Mouse (Mus musculus) gastrocnemius, postnatal 25 days (tissue): ENCODE measurements around the gene Arhgef15. TPM values are rescaled to one million over a fixed set of nuclear protein-coding genes. Genes with fewer than 3 reads are reported as not detected.
A peak's percentile ranks its signal among the peaks of the same experiment; 100 is the strongest.
"Not testable (repeated sequence)": the region's sequence is repeated elsewhere in the genome, so short reads cannot be mapped to it uniquely, and the experiment has no call there.

ENCODE experiments used
- DNase-seq: peaks from one replicate; pipeline ENCODE4 v3.0.0; 2022
- total RNA-seq, 2 experiments: library from RNA; stranded (reverse); gene quantifications; 1 replicate in 1 of 2; 2 replicates in 1 of 2; pipeline ENCODE4 v1.2.3; 2021

Gene Arhgef15
- total RNA-seq, 2 experiments from 2014 or later, result 8.4 to 9.6 TPM

DNA sequence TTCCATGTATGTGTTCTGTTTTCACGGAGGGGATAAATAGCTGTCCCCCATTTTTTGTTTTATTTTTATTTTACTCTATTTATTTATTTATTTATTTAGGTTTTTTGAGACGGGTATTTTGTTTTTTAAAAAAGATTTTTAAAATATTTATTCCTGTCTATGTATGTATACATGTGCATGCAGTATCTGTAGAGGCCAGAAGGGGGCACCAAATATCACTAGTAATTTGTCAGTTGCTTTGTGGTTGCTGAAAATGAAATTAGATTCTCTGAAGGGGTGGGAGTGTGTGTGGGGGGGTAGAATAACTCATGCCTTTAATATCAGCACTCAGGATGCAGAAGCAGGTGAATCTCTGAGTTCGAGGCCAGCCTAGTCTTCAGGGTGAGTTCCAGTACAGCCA is 8.6 kb upstream of the Arhgef15 start:
- DNase-seq, result no peak

DNA sequence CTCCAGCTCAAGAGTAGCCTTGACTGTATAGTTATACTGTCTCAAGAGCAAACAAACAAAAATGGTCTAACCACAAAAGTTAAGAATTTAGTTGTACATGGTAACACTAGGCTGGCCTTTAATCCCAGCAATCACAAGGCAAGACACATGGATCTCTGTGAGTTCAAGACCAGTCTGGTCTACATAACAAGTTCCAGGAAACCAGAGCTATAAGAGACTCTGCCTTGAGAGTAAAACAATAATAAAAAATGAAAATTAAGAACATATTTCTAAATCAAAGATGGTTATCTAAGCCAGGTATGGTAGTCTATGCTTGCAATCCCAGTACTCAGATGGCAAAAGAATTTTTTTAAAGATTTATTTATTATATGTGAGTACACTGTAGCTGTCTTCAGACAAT is 7.8 kb upstream of the Arhgef15 start:
- DNase-seq, result no peak

DNA sequence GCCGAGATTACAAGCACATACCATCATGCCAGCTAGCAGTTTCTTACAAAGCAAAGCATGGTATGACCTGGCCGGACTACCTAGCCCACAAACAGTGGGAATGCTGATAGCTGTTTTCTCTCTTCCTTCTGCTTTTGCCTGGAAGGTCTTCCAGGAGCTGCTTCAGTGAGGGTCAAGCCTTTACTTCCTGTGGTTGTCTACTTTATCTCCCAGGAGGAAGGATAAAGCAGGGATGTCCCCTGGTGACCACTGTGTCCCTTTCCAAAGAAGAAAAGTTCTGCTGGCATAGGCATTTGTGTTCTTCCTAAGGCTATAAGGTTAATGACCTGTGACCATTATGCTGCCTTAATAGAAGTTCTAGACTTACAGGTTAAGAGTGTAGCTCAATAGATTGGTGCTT is 6.1 kb upstream of the Arhgef15 start:
- no peak for DNase-seq

DNA sequence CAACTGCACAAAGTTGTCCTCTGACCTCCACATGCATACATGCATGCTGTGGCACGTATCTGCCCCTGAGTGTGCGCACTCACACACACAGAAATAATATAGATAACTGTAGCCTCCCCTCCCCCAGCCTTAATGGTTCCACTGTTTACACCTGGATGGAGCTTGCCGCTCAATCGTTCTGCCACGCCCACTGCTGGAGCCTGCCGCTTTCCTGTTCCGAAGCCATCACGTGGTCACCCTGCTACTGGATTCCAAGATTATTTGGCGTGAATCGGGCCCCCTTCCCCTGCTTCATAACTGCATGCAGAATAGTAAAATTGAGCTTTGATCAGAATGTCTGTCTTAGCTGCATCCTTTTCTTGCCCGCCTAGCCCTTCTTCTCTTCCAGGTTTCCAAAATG is 4.9 kb upstream of the Arhgef15 start:
- DNase-seq, result not testable (repeated sequence)

DNA sequence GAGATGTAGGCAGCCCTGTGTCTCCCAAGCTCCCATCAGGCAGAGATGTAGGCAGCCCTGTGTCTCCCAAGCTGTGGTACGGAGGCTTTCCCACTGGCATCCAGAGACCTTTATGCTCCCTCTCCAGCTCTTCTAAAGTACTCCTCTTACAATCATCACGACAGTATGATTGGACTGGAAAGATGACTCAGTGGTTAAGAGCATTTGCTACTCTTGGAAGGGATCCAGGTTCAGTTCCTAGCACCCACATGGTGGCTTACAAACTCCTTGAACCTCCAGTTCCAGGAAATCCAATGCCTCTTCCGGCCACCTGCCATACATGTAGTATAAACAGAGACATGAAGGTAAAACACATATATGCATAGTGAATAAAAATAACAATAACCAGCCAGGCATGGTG is 4.3 kb upstream of the Arhgef15 start:
- DNase-seq, result no peak

DNA sequence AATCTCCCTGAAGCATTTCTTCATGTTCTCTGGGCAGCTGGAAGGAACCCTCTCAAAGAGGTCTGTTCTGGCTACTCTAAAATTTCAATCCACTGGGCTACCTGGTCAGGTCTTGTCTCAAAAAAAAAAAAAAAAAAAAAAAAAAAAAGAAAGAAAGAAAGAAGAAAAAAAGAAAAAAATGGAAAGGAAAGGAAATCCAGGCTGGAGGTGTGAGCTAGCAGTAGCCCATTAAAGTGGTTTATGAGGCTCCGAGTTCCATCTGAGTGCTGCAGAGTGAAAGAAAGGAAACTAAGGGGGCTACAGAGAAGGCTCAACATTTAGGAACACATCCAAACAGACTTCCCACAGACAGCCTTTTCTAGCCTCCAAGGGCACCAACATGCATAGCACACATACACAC is 691 bp upstream of the Arhgef15 start:
- no peak for DNase-seq

DNA sequence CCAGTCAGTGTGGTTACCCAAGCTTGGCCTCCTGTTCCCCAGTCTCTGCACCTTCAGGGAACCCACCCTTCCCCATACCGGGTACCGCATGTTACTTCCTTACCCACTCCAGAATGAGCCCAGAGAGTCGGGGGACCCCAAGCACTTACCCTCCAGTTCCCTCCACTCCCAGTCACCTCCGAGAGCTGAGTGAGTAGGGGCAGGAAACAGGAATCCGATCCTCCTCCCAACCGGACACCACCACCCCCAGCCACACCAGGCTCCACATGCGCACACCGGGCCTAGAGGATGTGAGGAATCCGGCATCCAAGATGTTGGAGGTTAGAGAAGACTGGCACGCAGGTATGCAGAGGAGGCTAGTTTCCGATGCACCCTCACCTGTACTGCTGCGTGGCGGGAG is 583 bp downstream of the Arhgef15 start:
- DNase-seq, result no peak

DNA sequence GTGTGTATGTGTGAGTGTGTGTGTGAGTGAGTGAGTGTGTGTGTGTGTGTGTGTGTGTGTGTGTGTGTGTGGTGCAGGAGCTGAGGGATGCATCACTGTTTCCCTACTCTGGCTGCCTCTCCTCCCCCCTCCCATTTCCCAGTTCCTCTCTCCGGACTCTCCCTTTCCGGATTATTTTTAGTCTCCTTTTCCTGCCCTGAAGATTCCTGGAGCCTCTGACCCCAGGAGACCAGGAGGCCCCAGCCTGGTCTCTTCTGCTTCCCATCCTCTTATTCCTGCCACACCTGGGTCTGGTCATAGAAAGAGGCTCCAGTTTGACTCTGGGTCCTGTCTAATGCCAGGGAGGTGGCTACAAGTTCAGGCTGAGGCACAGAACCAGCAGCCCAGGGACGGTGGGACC is 1.2 kb downstream of the Arhgef15 start:
- DNase-seq, result peak; percentile 28

DNA sequence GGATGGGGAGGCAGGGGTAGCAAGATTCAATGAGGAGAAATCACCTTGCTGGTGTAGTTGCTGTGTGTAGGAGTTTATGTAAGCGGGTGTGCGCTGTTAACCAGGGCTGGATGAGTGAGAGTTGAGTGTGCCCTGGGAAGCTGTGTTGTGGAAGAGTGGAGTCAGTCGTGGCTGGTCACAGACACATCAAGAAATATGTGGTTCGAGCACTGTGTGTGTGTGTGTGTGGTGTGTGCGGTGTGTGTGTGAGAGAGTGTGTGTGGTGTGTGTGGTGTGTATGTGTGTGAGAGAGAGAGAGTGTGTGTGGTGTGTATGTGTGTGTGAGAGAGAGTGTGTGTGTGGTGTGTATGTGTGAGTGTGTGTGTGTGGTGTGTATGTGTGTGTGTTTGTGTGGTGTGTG is 1.8 kb downstream of the Arhgef15 start:
- no peak for DNase-seq

DNA sequence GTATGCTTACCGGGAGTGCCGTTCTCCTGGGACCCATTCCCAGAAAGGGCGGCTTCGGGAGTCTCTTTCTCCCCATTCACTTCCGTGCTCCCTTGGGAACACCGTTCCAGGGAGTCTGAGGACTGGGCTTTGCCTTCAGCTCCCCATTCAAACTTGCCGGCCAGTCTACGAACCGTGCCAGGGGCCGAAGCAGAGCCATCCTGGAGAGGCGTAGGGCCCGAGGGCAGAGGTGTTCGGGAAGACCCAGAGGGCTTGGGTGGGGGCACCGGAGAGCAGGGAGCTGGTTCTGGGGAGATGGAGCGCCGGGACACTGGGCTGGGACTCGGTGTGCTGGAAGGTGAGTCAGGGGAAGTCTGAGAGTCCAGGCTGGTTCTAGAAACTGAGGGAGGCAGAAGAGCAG is 2.9 kb downstream of the Arhgef15 start:
- no peak for DNase-seq

DNA sequence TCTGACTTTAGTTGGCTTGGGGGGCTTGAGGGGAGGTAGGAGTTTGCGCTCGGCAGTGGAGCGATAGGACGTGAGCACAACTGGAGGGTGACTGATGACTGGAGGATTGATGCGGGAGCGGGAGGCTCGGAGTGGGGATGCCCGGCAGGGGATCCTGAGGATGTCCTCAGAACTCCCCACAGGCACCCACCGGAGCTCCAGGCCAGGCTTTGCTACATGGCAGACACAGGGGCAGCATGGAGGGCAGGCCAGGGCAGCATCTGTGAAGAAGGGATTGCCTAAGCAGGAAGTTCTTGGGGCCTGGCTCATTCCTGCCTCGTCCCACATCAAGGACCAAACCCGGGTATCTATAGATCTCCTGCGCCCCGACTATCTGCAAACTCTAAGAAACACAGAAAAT is 3.4 kb downstream of the Arhgef15 start:
- no peak for DNase-seq

DNA sequence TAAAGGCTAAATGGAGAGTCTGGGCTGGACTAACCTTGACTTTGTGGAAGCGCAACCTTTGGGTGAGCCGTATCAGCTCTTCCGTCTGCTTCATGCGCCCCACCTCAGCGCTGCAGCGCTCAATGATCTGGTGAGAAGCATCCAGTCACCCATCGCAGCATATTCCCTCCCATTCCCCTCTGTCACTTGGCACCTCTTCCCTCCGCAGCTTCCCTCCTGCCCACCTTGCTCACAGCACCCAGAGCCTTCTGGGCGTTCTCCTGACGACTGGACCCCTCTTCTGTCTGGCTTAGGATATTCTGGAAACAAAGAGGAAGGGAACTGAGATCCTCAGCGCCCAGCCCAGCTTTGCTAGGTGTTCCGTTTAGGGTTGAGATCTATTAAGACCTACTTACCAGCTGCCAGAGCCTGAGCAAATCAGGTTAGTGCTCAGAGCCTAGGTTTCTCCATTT is 9.7 kb downstream of the Arhgef15 start:
- DNase-seq, result no peak

DNA sequence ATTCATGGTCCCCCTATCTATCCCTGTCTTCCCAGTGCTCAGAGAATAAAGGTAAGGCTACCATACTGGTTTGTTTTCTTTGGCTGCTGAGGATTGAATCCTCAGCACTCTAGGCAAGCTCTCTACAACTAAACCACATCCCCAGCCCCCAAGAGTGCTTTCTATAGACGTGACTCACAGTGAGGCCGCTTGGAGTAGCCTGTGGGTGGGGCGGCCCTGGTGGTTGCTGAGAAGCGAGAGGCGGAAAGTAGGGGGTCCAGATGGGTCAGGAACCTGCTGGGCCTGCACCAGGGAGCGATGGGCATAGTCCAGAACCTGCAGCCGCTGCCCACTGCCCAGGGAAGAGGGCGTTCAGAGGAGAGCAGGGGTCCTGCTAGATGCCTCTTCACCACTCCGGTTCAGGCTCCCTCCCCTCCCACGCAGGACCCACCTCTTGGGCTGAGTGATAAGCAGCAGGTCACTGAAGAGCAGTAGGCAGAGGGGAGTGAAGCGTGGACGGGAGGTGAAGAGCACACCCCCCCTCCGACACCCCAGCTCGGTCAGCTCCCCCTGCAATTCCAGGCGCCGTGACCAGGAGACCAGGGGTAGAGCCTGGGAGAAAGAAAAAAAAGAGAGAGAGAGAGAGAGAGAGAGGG is 10.4 kb downstream of the Arhgef15 start:
- DNase-seq, result no peak

DNA sequence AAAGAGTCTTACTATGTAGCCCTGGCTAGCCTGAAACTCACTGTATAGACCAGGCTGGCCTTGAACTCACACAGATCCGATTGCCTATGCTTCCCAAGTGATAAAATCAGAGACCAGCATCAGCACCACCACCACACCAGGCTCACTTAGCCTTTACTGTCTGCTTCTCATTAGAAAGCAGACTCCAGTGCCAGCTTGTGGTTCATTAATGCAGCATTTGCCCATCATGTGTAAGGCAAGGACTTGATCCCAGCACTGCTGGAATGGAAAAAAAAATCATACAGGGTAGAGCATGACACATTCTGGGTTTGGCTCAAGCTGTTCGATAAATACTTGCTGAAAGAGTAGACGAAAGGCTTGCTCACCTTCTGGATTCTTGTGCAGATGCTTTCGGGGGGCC is 11.3 kb downstream of the Arhgef15 start:
- no peak for DNase-seq

DNA sequence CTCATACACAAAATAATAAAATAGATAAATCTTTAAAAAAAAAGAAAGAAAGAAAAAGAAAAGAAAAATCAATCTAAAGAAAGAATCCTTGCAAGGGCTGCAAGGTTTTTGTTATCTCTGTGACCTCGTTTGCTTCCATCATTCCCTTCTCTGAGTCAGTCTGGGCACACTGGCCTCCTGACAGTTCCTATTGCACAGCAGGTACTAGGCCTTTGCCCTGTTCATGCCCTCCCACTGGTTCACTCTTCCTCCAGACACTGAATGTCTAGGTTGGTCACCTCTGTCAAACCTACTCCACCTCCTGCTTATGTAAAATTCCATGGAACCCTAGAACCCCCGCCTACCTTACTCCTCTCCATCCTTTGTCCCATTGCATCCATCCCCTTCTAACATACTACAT is 12.0 kb downstream of the Arhgef15 start:
- no peak for DNase-seq

DNA sequence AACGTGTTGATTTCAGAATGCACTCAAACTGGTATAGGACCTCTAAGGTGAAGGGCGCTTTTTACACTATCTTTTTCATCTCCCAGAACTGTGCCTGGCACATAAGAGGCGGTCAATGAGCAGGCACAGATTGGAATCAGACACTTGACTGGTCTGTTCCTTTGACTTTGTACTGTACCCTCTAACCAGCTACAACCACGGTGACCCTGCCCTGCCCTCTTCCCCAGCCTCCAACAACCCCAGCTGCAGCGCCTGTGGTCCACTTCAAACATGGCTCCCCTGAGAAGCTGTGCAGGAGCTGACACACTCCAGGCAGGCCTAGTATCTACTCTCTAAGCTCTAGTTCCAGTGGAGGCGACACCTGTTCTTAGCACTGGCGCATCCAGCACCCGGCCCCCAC is 14.5 kb downstream of the Arhgef15 start:
- no peak for DNase-seq

DNA sequence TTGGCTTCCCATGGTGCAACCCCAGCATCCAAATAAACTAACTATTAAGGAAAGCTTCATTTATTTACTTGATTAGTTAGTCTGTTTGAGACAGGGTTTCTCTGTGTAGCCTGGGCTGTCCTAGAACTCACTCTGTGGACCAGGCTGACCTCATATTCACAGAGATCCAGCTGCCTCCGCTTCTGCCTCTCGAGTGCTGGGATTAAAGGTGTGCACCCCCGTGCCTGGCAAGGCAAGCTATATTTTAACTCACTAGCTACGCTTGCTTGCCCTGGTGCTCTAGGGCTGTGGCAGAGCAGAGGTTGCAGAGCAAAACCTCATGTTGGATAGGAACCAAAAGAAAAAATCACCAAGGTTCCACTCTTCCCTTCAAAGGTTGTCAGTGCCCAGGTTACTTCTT is 16.8 kb downstream of the Arhgef15 start:
- DNase-seq, result no peak

DNA sequence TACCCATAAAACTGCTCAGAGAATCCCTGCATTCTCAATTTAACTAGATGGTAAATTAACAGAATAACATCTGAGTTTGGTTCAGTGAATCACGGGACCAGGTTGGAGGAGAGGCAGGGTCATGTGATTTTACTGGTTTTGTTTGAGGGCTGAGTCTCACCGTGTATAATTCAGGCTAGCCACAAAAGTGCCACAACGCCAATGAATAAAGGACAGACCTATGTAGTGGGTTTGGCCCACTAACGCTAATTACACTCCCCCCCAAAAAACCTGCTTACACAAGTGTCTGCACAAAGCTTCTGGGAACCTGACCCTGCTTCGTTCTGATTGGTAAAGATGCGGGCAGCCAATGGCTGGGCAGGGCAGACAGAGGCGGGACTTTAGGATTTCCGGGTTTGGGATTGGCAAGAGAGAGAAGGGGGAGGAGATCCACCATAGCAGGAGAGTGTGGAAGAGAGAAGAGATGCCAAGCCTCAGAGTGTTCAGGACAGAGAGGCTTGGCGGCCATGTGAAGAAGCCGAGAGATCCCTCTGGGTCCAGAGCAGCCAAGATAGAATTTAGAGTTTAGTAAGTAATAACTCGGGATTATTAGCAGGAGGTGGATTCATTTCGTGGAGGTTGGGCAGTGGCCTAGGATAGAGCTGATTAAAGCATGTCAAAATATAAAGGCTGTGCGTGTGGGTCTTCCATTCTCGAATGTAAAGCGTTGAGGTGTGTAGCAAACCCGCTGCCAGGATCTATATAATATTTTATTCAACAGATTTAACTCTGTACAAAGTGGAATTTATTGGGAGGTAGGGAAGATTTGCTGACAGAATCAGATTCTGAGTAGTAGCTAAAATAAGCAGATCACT is 17.6 kb downstream of the Arhgef15 start:
- DNase-seq, result peak; percentile 89

DNA sequence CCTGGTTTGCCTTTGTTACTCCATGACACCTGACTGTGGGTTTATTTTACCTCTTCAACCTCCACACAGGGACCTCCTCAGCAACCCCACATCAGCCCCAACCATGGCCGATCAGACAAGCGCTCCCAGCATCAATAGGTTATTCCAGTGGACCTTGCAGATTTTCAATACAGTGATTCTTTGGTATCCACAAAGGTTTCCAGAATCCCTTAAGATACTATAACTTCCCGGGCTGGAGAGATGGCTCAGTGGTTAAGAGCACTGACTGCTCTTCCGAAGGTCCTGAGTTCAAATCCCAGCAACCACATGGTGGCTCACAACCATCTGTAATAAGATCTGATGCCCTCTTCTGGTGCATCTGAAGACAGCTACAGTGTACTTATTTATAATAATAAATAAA is 20.3 kb downstream of the Arhgef15 start:
- not testable (repeated sequence) for DNase-seq

DNA sequence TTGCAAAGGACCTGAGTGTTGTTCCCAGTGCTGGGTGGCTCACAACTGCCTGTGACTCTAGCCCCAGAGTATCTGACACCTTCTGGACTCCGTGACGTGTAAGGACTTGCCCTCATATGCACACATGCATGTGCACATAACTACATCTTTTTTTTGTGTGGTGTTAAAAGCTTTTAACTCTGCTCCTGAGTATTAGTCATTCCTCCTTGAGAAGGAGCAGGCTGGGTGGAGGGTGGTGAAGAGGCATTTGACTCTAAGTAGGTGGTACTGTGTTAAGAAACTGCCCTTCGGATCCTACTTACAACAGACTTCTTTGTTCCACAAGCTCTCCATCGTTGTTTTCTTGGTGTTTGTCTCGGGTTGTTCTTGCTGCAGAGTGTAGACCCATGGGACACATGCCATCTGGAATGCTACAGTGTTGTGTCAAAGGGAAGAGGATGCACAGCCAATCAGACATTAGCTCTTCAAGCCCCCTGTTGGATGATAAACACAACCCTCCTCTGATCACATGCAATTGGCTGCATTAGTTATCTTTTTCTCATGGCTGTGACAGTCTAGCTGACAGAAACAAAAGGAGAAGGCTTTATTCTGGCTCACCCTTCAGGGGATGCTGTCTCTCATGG is 23.3 kb downstream of the Arhgef15 start:
- DNase-seq, result no peak

DNA sequence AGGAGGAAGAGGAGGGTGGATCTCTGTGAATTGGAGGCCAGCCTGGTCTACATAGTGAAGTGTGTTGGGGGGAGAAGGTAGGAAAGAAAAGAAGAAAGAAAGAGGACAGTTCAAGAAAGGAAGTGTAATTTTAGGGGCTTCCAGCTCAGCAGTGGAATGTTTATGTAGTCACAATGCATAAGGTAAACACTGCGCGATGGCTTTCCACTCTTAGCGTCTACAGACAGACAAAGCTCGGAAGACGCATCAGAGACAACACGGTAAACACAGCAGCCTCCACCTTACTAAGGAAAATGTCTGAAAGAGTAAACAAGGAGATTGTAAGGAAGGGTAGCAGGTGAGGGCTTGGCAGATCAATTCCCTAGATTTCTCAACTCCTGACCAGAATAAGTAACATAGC is 27.3 kb downstream of the Arhgef15 start:
- DNase-seq, result no peak

DNA sequence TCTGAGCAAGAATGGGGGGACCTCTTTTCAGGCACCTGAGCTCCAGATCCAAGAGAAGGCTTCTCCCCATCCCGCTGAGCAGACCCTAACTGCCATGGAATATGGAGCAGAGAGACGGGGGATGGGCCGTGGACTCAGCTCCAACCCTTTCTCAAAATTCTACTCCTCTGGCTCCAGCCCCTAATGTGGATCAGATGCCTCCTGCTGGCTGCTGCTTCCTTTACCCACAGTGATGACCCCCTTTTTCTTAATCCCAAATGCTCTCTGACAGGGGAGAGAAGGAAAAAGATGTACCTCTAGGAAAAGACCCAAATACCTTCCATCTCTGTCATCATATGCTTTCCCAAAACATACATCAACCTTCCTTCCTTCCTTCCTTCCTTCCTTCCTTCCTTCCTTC is 30.3 kb downstream of the Arhgef15 start, which contains the start of gene Odf4:
Gene Odf4, minus strand, starts transcription at position 101 of the 400 bp plus-strand sequence.
- DNase-seq, result no peak

DNA sequence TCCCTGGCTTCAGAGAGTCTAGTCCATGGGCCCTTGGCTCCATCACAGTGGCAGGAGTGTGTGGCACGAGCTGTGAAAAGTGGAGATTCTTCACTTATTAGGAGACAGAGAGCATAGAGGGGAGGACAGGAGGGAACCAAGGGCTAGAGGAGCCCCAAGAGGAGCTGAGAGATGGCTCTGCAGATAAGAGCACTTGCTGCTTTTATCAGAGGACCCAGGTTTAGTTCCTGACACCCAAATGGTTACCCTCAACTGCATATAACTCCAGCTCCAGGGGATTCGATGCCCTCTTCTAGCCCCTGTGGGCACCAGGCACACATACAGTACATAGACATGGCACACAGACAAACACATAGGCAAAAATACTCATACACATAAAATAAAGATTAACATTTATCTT is 32.5 kb downstream of the Arhgef15 start:
- DNase-seq, result no peak
